Mouse (Mus musculus) lung, postnatal 4 days (tissue): ENCODE results near the gene Pdhx.
A peak's percentile ranks its signal among the peaks of the same experiment; 100 is the strongest.

Source experiments
- DNase-seq, 2 experiments: peaks; one replicate each; pipeline ENCODE4 v3.0.0; 2021

The Pdhx gene

GRCm38 (mm10) chr2:103073219-103073982 is at the start of gene Pdhx, which contains the start of gene Apip:
TSS of gene Pdhx (minus strand) at chr2:103073513.
TSS of gene Apip (plus strand) at chr2:103073675.
- DNase-seq = peak; percentile 100

- DNase-seq = no peak
These were observed 46.0 kb upstream of the Pdhx start for GRCm38 (mm10) chr2:103119197-103119854.

GRCm38 (mm10) chr2:103118324-103119196 is 45.2 kb upstream of the Pdhx start:
- no peak for DNase-seq

- no peak for DNase-seq
These were observed 43.9 kb upstream of the Pdhx start for GRCm38 (mm10) chr2:103117212-103117611.

GRCm38 (mm10) chr2:103111669-103112068 is 38.4 kb upstream of the Pdhx start:
- DNase-seq = no peak

GRCm38 (mm10) chr2:103106172-103106571 is 32.9 kb upstream of the Pdhx start:
- DNase-seq = no peak

- no peak for DNase-seq
These were observed 29.3 kb upstream of the Pdhx start for GRCm38 (mm10) chr2:103102595-103102994.

- no peak for DNase-seq
These were observed 16.2 kb upstream of the Pdhx start for GRCm38 (mm10) chr2:103089521-103089920.

GRCm38 (mm10) chr2:103088099-103088498 is 14.8 kb upstream of the Pdhx start:
- DNase-seq = no peak

GRCm38 (mm10) chr2:103086432-103086831 is 13.1 kb upstream of the Pdhx start:
- peak in 1 of 2 experiments; percentile 33 for DNase-seq

- no peak for DNase-seq
These were observed 12.3 kb upstream of the Pdhx start for GRCm38 (mm10) chr2:103085633-103086032.

GRCm38 (mm10) chr2:103084451-103084850 is 11.1 kb upstream of the Pdhx start:
- peak in 1 of 2 experiments; percentile 23 for DNase-seq

- peak in 1 of 2 experiments; percentile 76 for DNase-seq
These were observed 9.5 kb upstream of the Pdhx start for GRCm38 (mm10) chr2:103082853-103083252.

- DNase-seq = no peak
These were observed 8.4 kb upstream of the Pdhx start for GRCm38 (mm10) chr2:103081706-103082105.

- peak in 1 of 2 experiments; percentile 41 for DNase-seq
These were observed 7.8 kb upstream of the Pdhx start for GRCm38 (mm10) chr2:103081117-103081516.

- DNase-seq = no peak
These were observed 2.7 kb downstream of the Pdhx start for GRCm38 (mm10) chr2:103070586-103070985.

- no peak for DNase-seq
These were observed 3.4 kb downstream of the Pdhx start for GRCm38 (mm10) chr2:103069752-103070405.

- no peak for DNase-seq
These were observed 4.7 kb downstream of the Pdhx start for GRCm38 (mm10) chr2:103068602-103069001.

- DNase-seq = no peak
These were observed 5.6 kb downstream of the Pdhx start for GRCm38 (mm10) chr2:103067552-103068207.

GRCm38 (mm10) chr2:103066683-103067551 is 6.4 kb downstream of the Pdhx start:
- DNase-seq = no peak

GRCm38 (mm10) chr2:103062865-103063264 is 10.4 kb downstream of the Pdhx start:
- DNase-seq = peak in 1 of 2 experiments; percentile 56
